Mouse (Mus musculus) left cerebral cortex, postnatal 10 days (tissue): Measurements from ENCODE around the gene Tead1. TPM values are rescaled to one million over a fixed set of nuclear protein-coding genes. Genes with fewer than 3 reads are reported as not detected.
"Not testable (repeated sequence)": the region's sequence is repeated elsewhere in the genome, so short reads cannot be mapped to it uniquely, and the experiment has no call there.

ENCODE experiments used
- DNase-seq, 2 experiments: peaks; one replicate each; pipeline ENCODE4 v3.0.0; 2021 to 2022; ENCODE audit warnings: low spot score in 2 of 2, mixed read lengths in 1 of 2; ENCODE audit errors: extremely low spot score in 1 of 2
- intact Hi-C: fragments of 180-260 bp; cut with DNase I; formaldehyde crosslinking; loops from one replicate; pipeline ENCODE4 v1.15.1; 2025
- microRNA-seq: library from miRNA; unstranded; fragments of <30 nt; microRNA quantifications from one replicate; pipeline ENCODE4 v1.2.0, GENCODE M21; 2022
- total RNA-seq, 2 experiments: library from RNA; stranded (reverse); gene quantifications; 2 replicates each; pipeline ENCODE4 v1.2.3; 2021

Gene Tead1
- total RNA-seq, 2 experiments from 2014 or later: 14.8 to 15.3 TPM

- peak; percentile 61 to 70 for DNase-seq
- intact Hi-C loops: loop anchor here (1.0 to 10.0 kb wide), 2 partner anchors 211 to 355 kb away; no protein-coding TSS in a partner anchor
Measured at GRCm38 (mm10) chr7:112919845-112920244, 240.7 kb downstream of the Tead1 start.

DNA sequence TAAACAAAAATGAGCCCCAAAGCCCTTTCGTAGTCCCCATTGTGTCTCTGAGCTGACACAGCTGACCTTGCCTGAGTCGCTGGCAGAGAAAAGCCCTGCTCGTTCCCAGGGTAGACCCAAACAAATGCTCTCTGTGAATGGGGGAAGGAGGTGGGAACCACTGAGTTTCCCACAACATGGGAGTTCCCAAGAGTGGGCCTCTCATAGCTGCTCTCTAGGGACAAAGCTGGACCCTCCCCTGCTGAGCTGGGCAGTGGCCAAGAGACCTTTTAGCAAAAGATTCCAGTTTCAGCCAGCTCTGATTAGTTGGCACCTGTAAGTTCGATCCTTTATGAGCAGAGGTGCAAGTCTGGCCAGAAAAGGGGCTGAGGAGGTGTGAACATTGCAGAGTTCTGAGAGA, 243.7 kb downstream of the Tead1 start:
- intact Hi-C loops: no loop called here
- DNase-seq: no peak

DNA sequence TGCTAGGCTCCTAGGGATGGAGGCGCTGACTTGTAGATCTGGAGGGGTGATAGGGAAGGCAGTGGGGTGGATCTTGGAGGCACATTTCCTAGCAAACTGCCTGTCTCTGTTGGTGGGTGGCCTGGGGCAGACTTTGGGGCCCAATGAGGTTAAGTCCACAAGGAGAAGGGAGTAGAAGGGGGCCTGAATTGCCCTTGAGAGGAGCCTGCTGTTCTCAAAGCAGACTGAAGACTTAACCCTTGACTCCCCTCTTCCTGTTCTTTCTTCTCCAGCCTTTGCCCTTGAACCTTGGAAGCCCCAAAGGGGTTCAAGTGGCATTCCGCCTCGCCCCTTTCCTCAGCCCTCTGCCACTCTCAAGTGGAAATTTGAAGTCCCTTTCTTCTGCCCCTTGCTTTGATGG, 244.6 kb downstream of the Tead1 start:
- intact Hi-C loops: no loop called here

GRCm38 (mm10) chr7:112930669-112931068, 251.6 kb downstream of the Tead1 start:
- intact Hi-C loops: no loop called here
- DNase-seq: no peak

More for the DNA sequence above, 244.6 kb downstream of the Tead1 start:
- no peak for DNase-seq

DNA sequence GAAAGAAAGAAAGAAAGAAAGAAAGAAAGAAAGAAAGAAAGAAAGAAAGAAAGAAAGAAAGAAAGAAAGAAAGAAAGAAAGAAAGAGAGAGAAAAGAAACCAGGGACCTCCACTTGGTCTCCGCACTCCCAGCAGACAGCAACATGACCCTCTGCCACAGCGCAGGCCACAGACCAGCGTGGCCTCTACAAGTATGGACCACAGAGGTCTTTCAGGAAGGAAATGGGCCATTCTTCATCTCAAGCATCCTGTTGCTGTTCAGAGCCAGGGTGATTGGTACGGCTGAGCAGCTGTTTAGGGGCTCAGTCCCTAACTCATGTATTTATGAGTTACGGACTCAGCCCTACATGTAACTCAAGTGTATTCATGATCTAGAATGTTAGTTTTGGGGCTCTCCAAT, 256.8 kb downstream of the Tead1 start:
- intact Hi-C loops, DNase-seq: not testable (repeated sequence)

DNA sequence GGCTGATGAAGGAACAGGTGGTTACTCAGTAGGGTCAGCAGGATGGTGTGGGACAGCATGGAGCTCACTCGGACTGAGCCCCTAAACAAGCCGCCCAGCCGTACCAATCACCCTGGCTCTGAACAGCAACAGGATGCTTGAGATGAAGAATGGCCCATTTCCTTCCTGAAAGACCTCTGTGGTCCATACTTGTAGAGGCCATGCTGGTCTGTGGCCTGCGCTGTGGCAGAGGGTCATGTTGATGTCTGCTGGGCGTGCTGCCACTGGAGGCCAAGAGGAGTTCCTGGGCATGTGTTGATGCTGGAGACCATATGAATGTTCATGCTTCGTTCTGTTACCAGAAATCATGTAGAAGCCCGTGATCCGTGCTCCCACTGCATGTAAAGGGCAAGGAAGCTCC, 258.0 kb downstream of the Tead1 start:
- intact Hi-C loops: no loop called here
- no peak for DNase-seq

DNA sequence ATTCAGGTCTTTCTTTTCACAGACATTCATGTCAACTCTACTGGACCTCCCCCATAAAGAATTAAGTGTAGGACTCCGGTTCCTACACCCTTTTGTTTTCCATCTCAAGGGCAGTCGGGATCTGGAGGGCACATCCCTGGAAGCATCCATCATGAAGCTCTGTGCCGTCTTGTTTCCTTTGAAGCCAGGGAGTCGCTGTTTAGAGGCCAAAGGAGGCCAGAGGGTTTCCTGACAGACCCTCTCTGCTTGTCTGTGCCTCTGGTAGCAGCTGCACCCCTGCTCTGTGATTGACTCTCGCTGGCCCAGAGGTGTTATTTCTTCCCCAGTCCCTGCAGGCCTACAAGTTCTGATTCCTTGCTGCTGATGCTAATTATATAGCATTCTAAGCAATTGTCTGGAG, 259.8 kb downstream of the Tead1 start:
- no peak for DNase-seq

DNA sequence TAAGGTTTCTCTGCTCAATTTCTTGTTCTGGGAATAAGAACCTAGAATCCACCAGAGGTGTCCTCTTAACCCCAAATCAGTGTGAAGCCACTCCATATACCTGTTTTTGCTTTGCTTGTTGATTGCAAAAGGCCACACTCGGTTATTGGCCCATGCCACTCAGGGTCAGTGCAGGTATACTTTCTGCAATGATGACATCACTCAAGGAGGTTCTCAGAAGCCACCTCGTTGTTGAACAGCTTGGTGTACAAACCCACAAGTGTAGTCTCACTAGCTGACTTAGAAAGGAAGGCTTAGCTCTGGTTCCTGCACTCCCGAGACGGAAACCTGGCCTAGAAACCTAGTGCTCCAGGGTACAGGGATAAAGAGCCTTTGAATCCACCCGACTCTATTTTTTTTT, 263.4 kb downstream of the Tead1 start:
- intact Hi-C loops: no loop called here
- DNase-seq: no peak

More for the DNA sequence above, 259.8 kb downstream of the Tead1 start:
- intact Hi-C loops: no loop called here

- intact Hi-C loops: no loop called here
- no peak for DNase-seq
Measured at GRCm38 (mm10) chr7:112943056-112943455, 263.9 kb downstream of the Tead1 start.

GRCm38 (mm10) chr7:112946706-112947105, 267.6 kb downstream of the Tead1 start:
- no peak for DNase-seq
- intact Hi-C loops: no loop called here

DNA sequence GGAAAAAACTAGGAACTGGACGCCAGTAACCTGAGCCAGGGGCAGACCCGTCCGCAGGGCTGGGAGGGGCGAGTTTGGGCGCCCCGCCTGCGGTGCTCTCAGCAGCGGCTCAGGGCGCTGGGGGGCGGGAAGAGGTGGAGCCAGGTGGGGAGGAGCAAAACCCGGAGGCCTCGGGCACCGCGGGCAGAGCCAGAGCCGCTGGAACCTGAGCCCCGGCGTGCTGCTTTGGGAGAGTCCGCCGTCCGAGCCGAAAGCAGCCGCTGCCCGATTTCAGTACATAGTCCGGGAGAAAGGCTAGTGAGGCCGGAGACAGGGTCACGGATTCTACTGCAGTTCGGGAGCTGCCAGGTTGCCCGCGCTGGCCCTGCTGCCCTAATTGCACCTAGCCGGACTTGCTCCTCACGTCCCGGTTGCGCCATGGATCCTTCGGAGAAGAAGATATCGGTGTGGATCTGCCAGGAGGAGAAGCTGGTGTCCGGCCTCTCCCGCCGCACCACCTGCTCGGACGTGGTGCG, 274.7 kb downstream of the Tead1 start, which contains the start of gene Rassf10:
Rassf10 (plus strand) TSS at position 186 of the 515 bp plus-strand sequence.
- peak; percentile 52 to 72 for DNase-seq
- intact Hi-C loops: no loop called here

DNA sequence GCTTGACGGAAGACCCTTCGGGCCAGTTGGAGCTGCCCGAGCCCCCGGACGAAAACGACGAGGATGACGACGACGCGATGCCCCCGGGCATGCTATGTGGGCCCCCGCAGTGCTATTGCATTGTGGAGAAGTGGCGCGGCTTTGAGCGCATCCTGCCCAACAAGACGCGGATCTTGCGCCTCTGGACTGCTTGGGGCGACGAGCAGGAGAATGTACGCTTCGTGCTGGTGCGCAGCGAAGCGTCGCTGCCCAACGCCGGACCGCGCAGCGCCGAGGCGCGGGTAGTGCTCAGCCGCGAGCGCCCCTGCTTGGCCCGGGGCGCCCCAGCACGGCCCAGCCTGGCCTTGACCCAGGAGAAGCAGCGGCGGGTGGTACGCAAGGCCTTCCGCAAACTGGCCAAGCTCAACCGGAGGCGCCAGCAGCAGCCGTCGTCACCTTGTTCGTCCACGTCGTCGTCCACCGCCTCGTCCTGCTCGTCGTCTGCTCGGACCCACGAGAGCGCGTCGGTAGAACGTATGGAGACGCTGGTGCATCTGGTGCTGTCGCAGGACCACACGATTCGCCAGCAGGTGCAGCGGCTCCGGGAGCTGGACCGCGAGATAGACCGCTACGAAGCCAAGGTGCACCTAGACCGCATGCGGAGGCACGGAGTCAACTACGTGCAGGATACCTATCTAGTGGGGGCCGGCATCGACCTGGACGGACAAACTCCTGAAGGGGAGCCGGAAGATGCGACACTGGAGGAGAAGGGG, 275.4 kb downstream of the Tead1 start:
- DNase-seq: peak in 1 of 2 experiments; percentile 37
- intact Hi-C loops: no loop called here

GRCm38 (mm10) chr7:112955103-112955827, 276.1 kb downstream of the Tead1 start:
- peak; percentile 8 to 33 for DNase-seq
- intact Hi-C loops: no loop called here

GRCm38 (mm10) chr7:112955955-112956354, 276.8 kb downstream of the Tead1 start:
- intact Hi-C loops: no loop called here
- no peak for DNase-seq

Small RNAs within 50 kb of the gene (microRNA-seq; reads per million reads assigned to microRNA genes)
- gene Gm44462: not detected
